Mouse (Mus musculus) gastrocnemius, postnatal 14 days (tissue): ENCODE measurements at regions not wholly inside any gene's neighbourhood (a gene's known extent, or its start where the extent isn't known, plus 50 kb on each side); places are given as distances from the start of the nearest gene placed in this dataset.

Experiments used
- DNase-seq: peaks from one replicate; pipeline ENCODE4 v3.0.0; 2021; ENCODE audit warnings: mixed read lengths
- intact Hi-C: fragments of 180-260 bp; cut with DNase I; formaldehyde crosslinking; loops from one replicate; pipeline ENCODE4 v1.15.1; 2025; ENCODE audit warnings: low total_unique reads

GRCm38 (mm10) chr2:74036043-74036442, 124.9 kb upstream of the Atp5g3 start:
- intact Hi-C loops, result no loop called here
- peak; percentile 23 for DNase-seq

- no peak for DNase-seq
- intact Hi-C loops, result no loop called here
These were observed 121.3 kb upstream of the Atp5g3 start for GRCm38 (mm10) chr2:74032177-74033021.

- intact Hi-C loops, result no loop called here
- no peak for DNase-seq
These were observed 118.8 kb upstream of the Atp5g3 start for GRCm38 (mm10) chr2:74029938-74030337.

- intact Hi-C loops, result no loop called here
- peak; percentile 58 for DNase-seq
These were observed 116.4 kb upstream of the Atp5g3 start for GRCm38 (mm10) chr2:74027404-74028104.

GRCm38 (mm10) chr2:74015146-74015545, 104.0 kb upstream of the Atp5g3 start:
- no peak for DNase-seq
- intact Hi-C loops, result no loop called here

GRCm38 (mm10) chr2:74014201-74014600, 103.1 kb upstream of the Atp5g3 start:
- intact Hi-C loops, result no loop called here
- DNase-seq, result no peak

- no peak for DNase-seq
- intact Hi-C loops, result no loop called here
These were observed 87.4 kb upstream of the Atp5g3 start for GRCm38 (mm10) chr2:73998531-73998930.

GRCm38 (mm10) chr2:73996986-73997385, 85.9 kb upstream of the Atp5g3 start:
- DNase-seq, result no peak
- intact Hi-C loops, result no loop called here

GRCm38 (mm10) chr2:73991818-73992217, 80.7 kb upstream of the Atp5g3 start:
- DNase-seq, result no peak
- intact Hi-C loops, result no loop called here

- intact Hi-C loops, result no loop called here
- no peak for DNase-seq
These were observed 76.4 kb upstream of the Atp5g3 start for GRCm38 (mm10) chr2:73987441-73988105.

GRCm38 (mm10) chr2:73985911-73986250, 74.8 kb upstream of the Atp5g3 start:
- no peak for DNase-seq
- intact Hi-C loops, result no loop called here

- intact Hi-C loops, result no loop called here
- DNase-seq, result no peak
These were observed 74.2 kb upstream of the Atp5g3 start for GRCm38 (mm10) chr2:73985238-73985910.

- intact Hi-C loops, result no loop called here
These were observed 72.0 kb upstream of the Atp5g3 start for GRCm38 (mm10) chr2:73983166-73983565.

GRCm38 (mm10) chr2:73978072-73978471, 66.9 kb upstream of the Atp5g3 start:
- intact Hi-C loops, result no loop called here

More at GRCm38 (mm10) chr2:73983166-73983565, 72.0 kb upstream of the Atp5g3 start:
- DNase-seq, result no peak

GRCm38 (mm10) chr2:73973774-73974173, 62.6 kb upstream of the Atp5g3 start:
- DNase-seq, result no peak
- intact Hi-C loops, result no loop called here

More at GRCm38 (mm10) chr2:73978072-73978471, 66.9 kb upstream of the Atp5g3 start:
- no peak for DNase-seq

- DNase-seq, result no peak
- intact Hi-C loops, result loop anchor here (5.0 kb wide), 1 partner anchor 705 kb away; no protein-coding TSS in a partner anchor
These were observed 56.5 kb upstream of the Atp5g3 start for GRCm38 (mm10) chr2:73967618-73968017.

GRCm38 (mm10) chr2:73965595-73965994, 54.5 kb upstream of the Atp5g3 start:
- intact Hi-C loops, result loop anchor here (5.0 kb wide), 1 partner anchor 707 kb away; no protein-coding TSS in a partner anchor
- DNase-seq, result no peak
